Mouse (Mus musculus) adrenal gland, postnatal 10 days (tissue): ENCODE results near the gene Ddx28. TPM values are rescaled to one million over a fixed set of nuclear protein-coding genes. Genes with fewer than 3 reads are reported as not detected.
"Not testable (repeated sequence)": the region's sequence is repeated elsewhere in the genome, so short reads cannot be mapped to it uniquely, and the experiment has no call there.

ENCODE experiments used
- DNase-seq: peaks from one replicate; pipeline ENCODE4 v3.0.0; 2021; ENCODE audit warnings: mixed read lengths
- total RNA-seq, 2 experiments: library from RNA; stranded (reverse); gene quantifications; 2 replicates each; pipeline ENCODE4 v1.2.3; 2021

The Ddx28 gene
- total RNA-seq, 2 experiments from 2014 or later, result 13.1 to 16.2 TPM

DNA sequence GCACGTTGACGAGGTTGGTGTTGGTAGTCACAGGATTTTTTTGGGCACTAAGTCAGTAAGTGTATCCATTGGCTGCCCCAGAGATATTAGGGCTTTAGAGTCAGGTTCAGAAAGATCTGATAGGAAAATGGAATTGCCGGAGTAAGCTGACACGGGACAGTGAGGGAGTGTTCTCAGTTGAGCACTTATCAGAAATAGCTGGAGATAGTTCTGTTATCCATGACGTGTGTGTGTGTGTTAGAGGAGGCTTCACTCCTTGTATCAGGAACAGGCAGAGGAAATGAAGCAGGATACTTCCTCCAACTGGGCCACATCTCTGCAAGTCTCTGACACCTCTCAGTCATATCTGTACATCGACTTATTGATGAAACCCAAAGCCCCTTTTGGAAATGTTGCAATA lies 4.6 kb upstream of the Ddx28 start:
- no peak for DNase-seq

DNA sequence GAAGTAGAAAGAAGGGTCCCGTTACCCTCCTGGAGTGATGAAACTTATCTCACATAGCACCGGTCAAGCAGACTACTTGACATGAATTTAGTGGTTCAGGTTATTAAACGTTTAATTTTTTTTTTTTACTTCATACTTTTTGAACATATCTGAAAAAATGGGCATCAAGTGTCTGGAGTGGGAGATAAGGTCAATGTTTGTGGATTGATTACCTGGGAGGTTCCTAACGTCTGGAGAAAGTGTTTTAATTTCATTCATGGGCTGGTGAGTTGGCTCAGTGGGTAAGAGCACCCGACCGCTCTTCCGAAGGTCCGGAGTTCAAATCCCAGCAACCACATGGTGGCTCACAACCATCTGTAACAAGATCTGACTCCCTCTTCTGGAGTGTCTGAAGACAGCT lies 521 bp upstream of the Ddx28 start:
- DNase-seq, result not testable (repeated sequence)

DNA sequence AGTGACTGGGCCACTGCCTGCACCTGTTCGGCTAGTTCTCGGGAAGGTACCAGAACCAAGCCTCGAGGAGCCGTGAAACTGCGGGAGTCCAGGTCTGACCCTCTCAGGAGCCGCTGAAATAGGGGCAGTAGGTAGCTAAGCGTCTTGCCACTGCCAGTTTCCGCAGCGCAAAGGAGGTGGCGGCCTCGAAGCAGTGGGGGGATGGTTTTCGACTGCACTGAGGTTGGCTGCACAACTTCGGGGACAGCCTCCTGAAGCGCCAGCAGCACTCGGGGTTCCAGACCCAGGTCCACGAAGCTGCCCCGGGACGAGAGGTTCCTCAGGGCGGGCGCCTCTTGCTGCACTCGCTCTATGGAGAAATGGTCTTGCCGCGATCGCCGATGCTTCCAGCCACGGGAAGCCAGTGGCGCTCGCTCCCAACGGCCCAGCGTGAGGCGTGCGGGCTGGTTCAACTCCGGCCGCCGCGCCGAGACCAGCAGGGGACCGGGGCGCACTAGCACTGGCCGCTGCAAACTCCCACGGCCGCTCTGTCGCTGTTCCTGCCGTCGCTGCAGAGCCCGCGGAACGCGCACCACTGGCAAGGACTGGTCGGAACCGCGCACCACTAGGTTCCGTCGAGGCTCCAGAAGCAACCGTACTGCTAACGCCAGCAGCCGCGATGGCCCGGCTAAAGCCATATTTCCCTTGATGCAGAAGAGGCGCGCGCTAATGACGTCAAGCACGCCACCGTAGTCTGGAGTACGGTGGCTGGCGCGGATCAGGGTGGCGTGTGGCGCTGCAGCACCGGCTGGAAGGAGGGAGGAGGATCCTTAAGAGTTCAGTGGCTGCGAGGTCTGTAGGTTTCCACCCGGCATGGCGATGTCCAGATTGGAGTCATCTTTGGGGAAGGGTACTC lies 687 bp downstream of the Ddx28 start:
- DNase-seq, result peak; percentile 96

DNA sequence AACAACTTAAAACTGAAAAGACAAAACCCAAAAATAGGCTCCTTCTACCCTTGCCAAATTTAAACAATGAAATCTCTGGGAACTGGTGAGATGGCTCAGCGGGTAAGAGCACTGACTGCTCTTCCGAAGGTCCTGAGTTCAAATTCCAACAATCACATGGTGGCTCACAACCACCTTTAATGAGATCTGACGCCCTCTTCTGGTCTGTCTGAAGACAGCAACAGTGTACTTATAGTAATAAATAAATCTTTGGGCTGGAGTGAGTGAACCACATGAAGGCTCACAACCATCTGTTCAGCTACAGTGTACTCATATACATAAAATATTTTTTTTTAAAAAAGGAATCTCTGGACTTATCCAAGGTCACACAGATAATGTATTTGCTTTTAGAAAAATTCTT lies 3.8 kb downstream of the Ddx28 start:
- DNase-seq, result not testable (repeated sequence)

DNA sequence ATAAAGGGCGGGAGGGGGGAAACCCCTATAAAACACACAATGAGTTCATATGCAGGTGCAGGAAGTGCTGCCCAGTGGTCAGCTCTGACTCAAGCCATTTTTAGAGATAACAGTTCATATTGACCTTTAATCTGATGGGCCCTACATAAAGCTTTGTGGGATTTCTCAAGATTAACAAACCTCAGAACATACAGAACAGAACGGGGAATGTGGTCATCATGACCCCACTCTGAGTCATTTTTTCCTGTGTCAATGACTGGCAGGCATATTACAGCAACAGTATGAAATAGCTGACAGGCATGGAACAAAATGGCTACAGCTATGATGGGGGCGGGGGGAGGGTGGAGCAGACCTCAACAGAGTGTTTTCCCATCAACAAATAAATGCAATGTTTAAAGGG lies 4.5 kb downstream of the Ddx28 start:
- no peak for DNase-seq

DNA sequence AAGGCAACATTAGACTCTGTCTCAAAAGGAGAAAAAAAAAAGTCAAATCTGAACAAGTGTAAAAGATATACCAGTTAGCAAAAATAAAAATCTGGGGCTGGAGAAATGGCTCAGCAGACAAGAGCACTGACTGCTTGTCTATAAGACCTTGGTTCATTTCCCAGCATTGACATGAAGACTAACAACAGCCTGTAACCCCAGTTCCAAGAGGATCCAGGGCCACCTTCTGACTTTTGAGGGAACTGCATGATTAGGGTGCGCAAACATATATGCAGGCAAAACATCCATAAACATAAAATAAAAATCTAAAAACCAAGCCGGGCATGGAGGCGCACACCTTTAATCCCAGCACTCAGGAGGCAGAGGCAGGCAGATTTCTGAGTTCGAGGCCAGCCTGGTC lies 5.3 kb downstream of the Ddx28 start:
- no peak for DNase-seq

DNA sequence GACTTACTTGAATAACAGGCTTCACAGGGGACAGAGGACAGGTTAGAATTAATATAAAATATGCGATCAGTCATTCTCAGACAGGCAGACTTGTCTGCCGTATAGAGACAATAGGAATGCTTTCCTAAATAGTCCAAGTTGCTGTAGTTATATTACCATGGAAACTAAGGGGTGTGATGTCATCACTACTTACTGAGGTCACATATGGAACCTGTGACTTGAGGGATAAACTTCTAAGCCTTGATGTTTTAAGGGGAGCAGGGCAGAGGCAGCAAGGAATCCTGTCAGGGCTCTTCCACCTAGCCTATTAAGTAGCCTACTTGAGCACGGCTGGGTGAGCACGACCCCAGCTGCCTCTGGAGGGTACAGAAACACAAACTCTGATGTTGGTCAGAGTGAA lies 5.8 kb downstream of the Ddx28 start, which contains the start of gene Dpep2nb:
TSS of gene Dpep2nb (minus strand) at position 101 of the 400 bp plus-strand sequence.
- DNase-seq, result no peak

DNA sequence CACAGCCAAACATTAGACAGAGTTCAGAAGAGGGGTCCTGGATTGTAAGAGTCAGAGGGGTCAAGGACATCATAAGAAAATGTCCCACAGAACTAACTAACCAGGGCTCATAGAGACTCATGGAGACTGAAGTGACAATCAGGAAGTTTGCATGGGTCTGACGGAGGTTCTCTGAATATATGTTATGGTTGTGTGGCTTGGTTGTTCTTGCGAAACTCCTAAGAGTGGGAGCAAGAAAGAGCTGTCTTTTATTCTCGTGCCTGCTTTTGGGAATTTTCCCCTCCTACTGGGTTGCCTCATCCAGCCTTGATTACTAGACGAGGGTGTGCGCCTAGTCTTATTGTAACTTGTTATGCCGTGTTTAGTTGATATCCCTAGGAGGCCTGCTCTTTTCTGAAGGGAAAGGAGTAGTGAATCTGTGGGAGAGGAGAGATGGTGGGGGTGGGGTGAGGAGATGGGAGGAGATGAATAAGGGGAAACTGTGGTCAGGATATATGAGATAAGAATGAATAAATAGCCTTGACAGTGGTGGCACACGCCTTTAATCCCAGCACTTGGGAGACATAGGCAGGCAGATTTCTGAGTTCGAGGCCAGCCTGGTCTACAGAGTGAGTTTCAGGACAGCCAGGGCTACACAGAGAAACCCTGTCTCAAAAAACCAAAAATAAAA lies 7.0 kb downstream of the Ddx28 start:
- no peak for DNase-seq

DNA sequence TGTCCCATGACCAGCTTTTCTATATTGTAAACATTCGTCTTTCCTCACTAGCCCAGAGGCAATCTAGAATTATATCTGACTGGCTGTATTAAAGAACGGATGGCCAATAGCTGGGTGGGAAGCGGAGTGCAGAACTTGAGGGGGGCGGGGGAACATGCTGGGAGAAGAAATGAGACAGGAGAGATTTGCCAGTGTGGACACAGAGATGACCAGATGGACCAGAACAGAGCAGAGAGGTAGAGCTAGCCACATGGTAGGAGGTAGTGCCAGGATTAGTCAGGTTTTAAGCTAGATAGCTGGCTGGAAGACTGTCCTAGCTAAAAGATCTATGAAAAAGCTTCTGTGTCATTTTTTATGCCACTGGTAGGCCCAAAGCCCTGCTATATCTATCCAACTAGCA lies 9.8 kb downstream of the Ddx28 start:
- no peak for DNase-seq

DNA sequence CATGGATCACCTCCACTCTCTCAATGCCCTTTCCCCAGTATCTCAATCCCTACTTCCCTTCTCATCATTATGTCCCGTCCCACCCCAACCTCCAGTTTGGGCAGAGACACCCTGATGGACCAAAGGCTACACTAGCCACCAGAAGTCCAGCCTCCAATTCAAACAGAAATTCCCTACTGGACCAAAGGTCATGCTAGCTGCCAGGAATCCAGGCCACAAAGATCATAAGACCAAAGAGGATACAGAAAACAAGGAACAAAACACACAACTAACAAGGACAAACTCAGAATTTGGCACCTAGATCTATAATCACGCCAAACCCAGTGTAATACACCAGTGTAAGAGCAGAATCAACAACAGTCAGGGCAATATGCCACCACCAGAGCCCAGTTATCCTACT lies 12.7 kb downstream of the Ddx28 start:
- DNase-seq, result peak; percentile 52

DNA sequence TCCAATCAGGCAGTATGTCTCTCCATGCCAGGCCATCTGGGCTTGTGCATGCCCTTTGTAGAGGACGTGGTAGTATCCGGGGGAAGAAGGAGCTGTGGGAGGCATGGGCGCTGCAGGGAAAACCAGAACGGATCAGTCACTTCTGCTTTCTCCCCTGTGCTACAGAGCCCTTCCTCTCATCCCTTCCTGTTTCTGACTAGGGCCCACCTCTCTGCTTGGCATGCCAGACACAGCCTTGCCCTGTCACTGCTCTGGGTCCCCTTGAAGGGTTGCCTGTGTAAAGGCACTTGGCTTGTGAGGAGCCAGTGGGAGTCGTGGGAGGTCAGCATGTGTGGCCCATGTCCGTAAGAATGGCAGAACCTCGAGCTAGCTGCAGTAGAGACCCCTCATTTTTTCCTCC lies 15.3 kb downstream of the Ddx28 start:
- no peak for DNase-seq

DNA sequence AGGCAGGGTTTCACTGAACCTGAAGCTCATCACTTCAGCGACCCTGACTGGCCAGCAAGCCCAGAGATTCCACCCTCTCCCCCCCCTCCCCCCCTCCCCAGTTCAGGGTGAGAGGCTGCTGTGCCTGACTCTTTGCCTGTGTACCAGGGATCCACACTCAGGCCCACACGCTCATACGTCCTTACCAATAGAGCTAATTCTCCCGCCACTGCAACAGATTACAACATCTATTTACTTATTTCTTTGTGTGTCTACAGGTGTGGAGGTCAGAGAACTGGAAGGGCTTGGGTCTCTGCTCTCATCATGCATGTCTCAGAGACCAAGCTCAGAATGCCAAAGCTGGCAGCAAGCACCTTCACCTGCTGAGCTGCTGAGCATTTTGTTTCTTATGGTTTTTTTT lies 18.5 kb downstream of the Ddx28 start:
- no peak for DNase-seq

DNA sequence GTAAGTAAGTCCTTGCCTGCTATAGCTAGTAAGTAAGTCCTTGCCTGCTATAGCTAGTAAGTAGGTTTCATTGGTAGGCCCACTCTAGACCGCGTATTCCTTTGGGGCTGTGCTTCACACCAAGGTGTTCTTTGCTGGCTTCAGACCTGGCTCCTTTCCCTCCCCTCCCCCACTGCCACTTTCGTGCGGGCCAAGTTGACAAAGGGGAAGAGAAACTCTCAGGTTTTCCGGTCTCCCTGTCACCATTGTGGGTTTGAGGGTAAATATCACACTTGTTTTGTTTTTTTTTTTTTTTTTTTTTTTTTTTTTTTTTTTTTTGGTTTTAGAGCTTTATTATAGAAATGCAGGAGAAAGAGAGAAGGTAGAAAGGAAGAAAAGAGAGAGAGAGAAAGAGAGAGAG lies 19.2 kb downstream of the Ddx28 start:
- no peak for DNase-seq

DNA sequence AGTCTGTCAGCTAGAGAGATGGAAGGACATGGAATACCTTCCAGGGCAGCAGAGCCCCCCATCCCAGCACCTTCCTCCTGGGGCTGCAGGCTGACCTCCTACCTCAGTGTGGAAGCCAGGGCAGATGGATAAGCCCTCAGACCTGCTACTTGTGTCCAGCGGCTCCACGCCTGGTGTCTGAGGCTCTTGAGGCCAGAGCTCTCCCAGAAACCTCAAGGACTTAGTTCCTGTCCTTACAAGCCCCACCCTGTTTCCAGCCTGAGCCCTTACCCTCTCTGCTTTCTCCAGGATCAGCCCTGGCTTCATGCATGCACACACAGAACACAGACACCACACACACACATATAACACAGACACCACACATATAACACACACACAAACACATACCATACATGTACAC lies 20.1 kb downstream of the Ddx28 start:
- no peak for DNase-seq

DNA sequence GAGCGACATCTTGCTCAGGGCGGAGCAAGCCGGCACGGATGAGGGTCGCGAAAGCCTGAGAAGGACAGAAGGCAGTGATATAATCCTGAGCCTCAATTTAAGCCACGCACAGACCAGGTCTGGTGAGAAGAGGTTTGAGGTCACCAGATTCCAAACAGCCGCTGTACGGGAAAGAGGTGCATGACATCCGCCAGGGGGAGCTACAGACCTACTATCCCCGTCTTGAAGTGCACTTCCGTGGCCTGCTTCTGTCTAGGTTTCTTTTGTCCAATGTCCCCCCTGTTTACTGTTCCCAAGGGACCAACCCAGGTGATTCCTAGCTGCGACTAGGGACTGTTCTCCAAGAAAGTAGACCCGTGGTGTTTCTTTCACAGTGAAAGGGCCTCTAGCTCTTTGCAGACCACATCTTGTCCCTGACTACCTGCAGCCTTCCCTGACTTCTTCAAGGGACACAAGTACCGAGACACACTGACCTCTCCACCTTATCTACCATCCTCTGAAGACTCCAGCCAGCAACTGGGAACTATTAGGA lies 20.8 kb downstream of the Ddx28 start, which contains the start of gene Dus2:
TSS of gene Dus2 (plus strand) at position 482 of the 532 bp plus-strand sequence.
- DNase-seq, result peak; percentile 89

DNA sequence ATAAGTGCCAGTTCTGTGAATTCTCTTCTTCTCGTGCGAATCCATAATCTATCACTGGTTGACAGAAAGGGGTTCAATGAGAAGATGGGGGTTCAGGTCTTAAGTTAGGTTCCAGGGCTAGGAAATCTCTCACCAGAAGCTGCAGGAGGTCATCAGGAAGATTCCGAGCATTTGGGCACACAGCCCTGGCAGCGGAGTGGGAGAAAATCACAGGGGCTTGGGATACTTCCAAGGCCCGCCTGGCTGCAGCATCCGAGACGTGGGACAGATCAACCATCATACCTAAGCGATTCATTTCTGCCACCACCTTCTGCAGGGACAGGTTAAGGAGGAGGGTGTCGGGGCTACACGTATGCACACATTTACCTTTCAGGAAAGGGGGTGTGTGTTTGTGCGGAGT lies 23.1 kb downstream of the Ddx28 start:
- DNase-seq, result no peak

DNA sequence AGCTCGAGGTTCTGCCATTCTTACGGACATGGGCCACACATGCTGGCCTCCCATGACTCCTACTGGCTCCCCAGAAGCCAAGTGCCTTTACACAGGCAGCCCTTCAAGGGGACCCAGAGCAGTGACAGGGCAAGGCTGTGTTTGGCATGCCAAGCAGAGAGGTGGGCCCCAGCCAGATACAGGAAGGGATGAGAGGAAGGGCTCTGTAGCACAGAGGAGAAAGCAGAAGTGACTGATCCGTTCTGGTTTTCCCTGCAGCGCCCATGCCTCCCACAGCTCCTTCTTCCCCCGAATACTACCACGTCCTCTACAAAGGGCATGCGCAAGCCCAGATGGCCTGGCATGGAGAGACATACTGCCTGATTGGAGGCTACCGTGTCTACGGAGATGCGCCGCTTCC lies 28.3 kb downstream of the Ddx28 start:
- not testable (repeated sequence) for DNase-seq

DNA sequence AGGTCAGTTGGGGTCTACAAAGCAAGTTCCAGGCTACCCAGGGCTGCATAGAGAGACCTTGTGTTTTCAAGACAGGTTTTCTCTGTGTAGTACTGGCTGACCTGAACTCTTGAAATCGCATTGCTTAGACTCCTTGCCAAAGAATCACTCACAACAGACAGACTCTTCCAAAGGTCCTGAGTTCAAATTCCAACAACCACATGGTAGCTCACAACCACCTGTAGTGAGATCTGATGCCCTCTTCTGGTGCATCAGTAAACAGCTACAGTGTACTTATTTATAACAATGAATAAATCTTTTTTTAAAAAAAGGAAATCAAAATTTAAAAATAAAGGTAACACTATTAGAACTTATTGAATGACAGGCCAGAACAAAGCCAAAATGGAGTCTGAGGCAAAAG lies 30.5 kb downstream of the Ddx28 start:
- no peak for DNase-seq

DNA sequence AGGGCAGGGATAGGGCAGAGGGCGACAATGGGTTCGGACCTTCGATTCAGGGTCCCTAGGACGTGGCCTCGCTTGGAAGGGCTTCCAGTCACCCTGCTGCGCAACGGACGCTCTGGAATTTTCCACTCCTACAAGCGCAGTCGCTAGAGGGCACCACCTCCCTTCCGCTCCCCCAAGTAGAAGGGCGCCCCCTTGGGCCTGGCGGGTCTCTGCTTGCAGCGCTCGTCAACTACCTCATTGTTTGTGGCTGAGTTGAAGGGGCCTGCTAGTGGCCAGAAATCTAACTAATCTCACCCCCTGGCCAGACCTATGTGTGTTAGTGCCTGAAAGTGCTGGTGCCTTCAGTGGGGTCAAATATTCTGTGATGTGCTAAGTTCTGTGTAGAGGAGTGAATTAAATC lies 32.4 kb downstream of the Ddx28 start, which contains the start of gene Dpep3:
TSS of gene Dpep3 (minus strand) at position 105 of the 400 bp plus-strand sequence.
- no peak for DNase-seq

DNA sequence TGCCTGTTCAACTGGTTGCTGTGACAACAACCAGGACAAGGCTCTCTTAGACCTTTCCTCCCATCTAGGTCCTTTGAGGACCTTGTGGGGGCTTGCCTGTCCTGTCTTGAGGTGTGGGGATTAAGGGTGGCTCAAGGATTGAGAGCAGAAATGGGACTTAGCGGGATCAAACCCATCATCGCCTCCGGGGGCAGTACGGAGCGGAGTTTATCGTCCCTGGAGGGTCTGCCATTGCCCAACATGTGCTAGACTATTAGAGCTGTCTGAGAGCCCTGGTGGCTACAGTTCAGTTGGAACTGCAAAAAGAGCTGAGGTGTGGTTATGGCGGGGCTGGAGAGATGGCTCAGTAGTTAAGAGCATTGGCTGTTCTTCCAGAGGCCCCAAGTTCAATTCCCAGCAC lies 36.3 kb downstream of the Ddx28 start:
- DNase-seq, result no peak

DNA sequence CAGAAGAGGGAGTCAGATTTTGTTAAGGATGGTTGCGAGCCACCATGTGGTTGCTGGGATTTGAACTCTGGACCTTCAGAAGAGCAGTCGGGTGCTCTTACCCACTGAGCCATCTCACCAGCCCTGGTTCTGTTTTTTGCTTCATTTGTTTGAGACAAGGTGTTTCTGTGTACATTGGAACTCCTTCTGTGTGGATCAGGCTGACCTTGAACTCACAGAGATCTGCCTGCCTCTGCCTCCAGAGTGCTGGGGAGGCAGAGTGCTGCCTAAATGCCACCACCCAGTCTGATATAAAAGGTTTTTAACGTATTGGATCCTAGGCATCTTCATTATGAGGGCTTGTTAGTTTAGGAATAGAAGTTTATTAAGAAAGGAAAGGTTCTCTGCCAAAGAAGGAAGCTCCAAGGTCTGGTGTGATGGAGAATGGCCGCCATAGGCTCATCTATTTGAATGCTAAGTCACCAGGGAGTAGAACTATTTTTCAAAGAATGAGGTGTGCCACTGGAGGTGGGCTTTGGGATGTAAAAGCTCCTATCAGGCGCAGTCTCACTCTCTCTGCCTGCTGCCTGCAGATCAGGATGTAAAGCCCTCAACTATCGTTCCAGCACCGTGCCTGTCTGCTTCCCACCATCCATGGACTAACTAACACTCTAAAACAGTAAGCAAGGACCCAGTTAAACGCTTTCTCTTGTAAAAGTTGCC lies 40.5 kb downstream of the Ddx28 start:
- DNase-seq, result no peak

DNA sequence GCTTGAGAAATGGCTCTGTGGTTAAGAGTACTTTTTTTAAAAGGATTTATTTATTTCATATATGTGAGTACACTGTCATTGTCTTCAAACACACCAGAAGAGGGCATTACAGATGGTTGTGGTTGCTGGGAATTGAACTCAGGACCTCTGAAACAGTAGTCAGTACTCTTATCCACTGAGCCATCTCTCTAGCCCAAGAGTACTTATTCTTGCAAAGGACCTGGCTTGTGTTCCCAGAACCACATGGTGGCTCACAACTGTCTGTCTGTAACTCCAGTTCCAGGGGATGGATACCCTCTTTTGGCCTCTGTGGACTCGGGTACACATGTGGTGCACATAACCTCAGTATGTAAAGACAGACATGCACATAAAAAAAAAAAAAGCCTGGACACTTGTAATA lies 42.3 kb downstream of the Ddx28 start:
- no peak for DNase-seq
